Mouse (Mus musculus): ENCODE results near the gene Dop1a.
"Not testable (repeated sequence)": the region's sequence is repeated elsewhere in the genome, so short reads cannot be mapped to it uniquely, and the experiment has no call there.

Dop1a gene

GRCm38 (mm10) chr9:86583740-86584139 is 116.8 kb downstream of the Dop1a start:
- peak; percentile 32 to 42 for DNase-seq

GRCm38 (mm10) chr9:86587019-86587795 is 120.3 kb downstream of the Dop1a start:
- no peak for DNase-seq

GRCm38 (mm10) chr9:86592676-86593668 is 126.0 kb downstream of the Dop1a start:
- no peak for DNase-seq

- not testable (repeated sequence) for DNase-seq
These were observed 127.4 kb downstream of the Dop1a start for GRCm38 (mm10) chr9:86594357-86594767.

DNA sequence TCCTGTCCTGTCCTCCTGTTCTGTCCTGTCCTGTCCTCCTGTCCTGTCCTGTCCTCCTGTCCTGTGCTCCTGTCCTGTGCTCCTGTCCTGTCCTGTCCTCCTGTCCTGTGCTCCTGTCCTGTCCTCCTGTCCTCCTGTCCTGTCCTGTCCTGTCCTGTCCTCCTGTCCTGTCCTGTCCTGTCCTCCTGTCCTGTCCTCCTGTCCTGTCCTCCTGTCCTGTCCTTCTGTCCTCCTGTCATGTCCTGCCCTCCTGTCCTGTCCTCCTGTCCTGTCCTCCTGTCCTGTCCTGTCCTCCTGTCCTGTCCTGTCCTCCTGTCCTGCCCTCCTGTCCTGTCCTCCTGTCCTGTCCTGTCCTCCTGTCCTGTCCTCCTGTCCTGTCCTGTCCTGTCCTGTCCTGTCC is 130.0 kb downstream of the Dop1a start:
- not testable (repeated sequence) for DNase-seq

DNA sequence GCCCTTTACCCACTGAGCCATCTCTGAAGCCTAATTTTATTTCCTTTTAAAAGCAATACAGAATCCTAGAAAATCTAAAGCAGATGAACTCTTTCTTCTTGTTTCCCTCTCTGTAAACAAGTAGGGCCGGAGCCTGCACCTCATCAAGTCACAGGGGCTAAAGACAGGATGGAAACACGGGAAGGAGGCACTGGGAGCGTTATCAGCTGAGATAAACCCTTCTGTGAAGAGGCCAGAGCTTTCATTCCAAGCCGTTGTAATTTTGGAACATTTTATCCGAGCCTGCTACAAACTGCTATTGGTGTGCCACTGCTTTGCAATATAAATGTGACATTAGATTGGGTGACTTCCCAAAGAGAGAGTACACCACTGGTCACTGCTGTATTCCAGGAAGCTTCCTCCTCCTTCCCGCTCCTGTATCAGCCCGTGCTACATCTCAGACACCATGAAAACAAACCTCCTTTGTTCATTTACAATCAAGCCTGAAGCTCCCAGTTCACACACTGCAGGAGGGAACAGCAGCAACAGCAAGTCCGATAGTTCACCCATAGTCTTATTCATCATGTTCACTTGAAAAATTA is 132.9 kb downstream of the Dop1a start:
- no peak for DNase-seq

Measured in thymus, adult 18-20 months (tissue).